Mouse (Mus musculus) spleen, postnatal 10 days (tissue): ENCODE results near the gene Wbp1.

Source experiments
- DNase-seq, 2 experiments: peaks; one replicate each; pipeline ENCODE4 v3.0.0; 2021 to 2022; ENCODE audit warnings: low spot score in 2 of 2

Wbp1 gene

GRCm38 (mm10) chr6:83140044-83140443 is 18.7 kb upstream of the Wbp1 start:
- peak in 1 of 2 experiments; percentile 13 for DNase-seq

GRCm38 (mm10) chr6:83138056-83138455 is 16.7 kb upstream of the Wbp1 start:
- DNase-seq: peak in 1 of 2 experiments; percentile 27

GRCm38 (mm10) chr6:83137576-83137950 is 16.2 kb upstream of the Wbp1 start:
- DNase-seq: peak in 1 of 2 experiments; percentile 61

GRCm38 (mm10) chr6:83136881-83137575 is 15.7 kb upstream of the Wbp1 start:
- DNase-seq: peak; percentile 16 to 31

- no peak for DNase-seq
These were observed 15.0 kb upstream of the Wbp1 start for GRCm38 (mm10) chr6:83136291-83136880.

- peak in 1 of 2 experiments; percentile 18 for DNase-seq
These were observed 14.3 kb upstream of the Wbp1 start for GRCm38 (mm10) chr6:83135571-83136161.

GRCm38 (mm10) chr6:83134951-83135513 is 13.7 kb upstream of the Wbp1 start, which contains the start of gene Rtkn:
TSS of gene Rtkn (plus strand) at chr6:83135463.
- no peak for DNase-seq

- DNase-seq: no peak
These were observed 12.9 kb upstream of the Wbp1 start for GRCm38 (mm10) chr6:83134226-83134625.

- no peak for DNase-seq
These were observed 11.0 kb upstream of the Wbp1 start for GRCm38 (mm10) chr6:83132176-83132919.

GRCm38 (mm10) chr6:83131469-83132034 is 10.2 kb upstream of the Wbp1 start:
- DNase-seq: no peak

GRCm38 (mm10) chr6:83127419-83127818 is 6.1 kb upstream of the Wbp1 start:
- no peak for DNase-seq

- no peak for DNase-seq
These were observed 4.0 kb upstream of the Wbp1 start, which contains the start of gene Ino80b for GRCm38 (mm10) chr6:83125331-83125730. TSS of gene Ino80b (minus strand) at chr6:83125431.

GRCm38 (mm10) chr6:83124851-83125312 is 3.5 kb upstream of the Wbp1 start:
- DNase-seq: peak; percentile 87 to 91

GRCm38 (mm10) chr6:83122961-83123360 is 1.6 kb upstream of the Wbp1 start:
- DNase-seq: no peak

GRCm38 (mm10) chr6:83121863-83122710 is 728 bp upstream of the Wbp1 start:
- DNase-seq: no peak

- peak in 1 of 2 experiments; percentile 41 for DNase-seq
These were observed 1.7 kb downstream of the Wbp1 start for GRCm38 (mm10) chr6:83119734-83120051.

- peak in 1 of 2 experiments; percentile 26 for DNase-seq
These were observed 2.3 kb downstream of the Wbp1 start for GRCm38 (mm10) chr6:83118825-83119733.

- DNase-seq: no peak
These were observed 3.0 kb downstream of the Wbp1 start for GRCm38 (mm10) chr6:83118369-83118768.

- DNase-seq: no peak
These were observed 3.7 kb downstream of the Wbp1 start for GRCm38 (mm10) chr6:83117616-83118015.

GRCm38 (mm10) chr6:83117165-83117438 is 4.3 kb downstream of the Wbp1 start:
- DNase-seq: no peak
